Mouse (Mus musculus): ENCODE results near the gene Ank3.
"Not testable (repeated sequence)": the region's sequence is repeated elsewhere in the genome, so short reads cannot be mapped to it uniquely, and the experiment has no call there.

Gene Ank3

GRCm38 (mm10) chr10:69398763-69399590, at the start of gene Ank3:
TSS of gene Ank3 (plus strand) at chr10:69398773.
- DNase-seq (ENCODE audit: low spot score in 2 of 2), result peak; percentile 35 to 61

- no peak for DNase-seq (ENCODE audit: low spot score in 2 of 2)
These were observed 47.3 kb upstream of the Ank3 start for GRCm38 (mm10) chr10:69351071-69351841.

- DNase-seq (ENCODE audit: low spot score in 2 of 2), result no peak
These were observed 46.7 kb upstream of the Ank3 start for GRCm38 (mm10) chr10:69351842-69352211.

GRCm38 (mm10) chr10:69352212-69353085, 46.1 kb upstream of the Ank3 start, which contains the start of gene Cdk1:
TSS of gene Cdk1 (minus strand) at chr10:69352938.
- peak; percentile 93 to 95 for DNase-seq (ENCODE audit: low spot score in 2 of 2)

- not testable (repeated sequence) for DNase-seq (ENCODE audit: low spot score in 2 of 2)
These were observed 45.5 kb upstream of the Ank3 start for GRCm38 (mm10) chr10:69353086-69353479.

- DNase-seq (ENCODE audit: low spot score in 2 of 2), result no peak
These were observed 38.9 kb upstream of the Ank3 start for GRCm38 (mm10) chr10:69359666-69360065.

- no peak for DNase-seq (ENCODE audit: low spot score in 2 of 2)
These were observed 32.4 kb upstream of the Ank3 start for GRCm38 (mm10) chr10:69366208-69366607.

- no peak for DNase-seq (ENCODE audit: low spot score in 2 of 2)
These were observed 31.6 kb upstream of the Ank3 start for GRCm38 (mm10) chr10:69366877-69367387.

GRCm38 (mm10) chr10:69369321-69369720, 29.3 kb upstream of the Ank3 start:
- DNase-seq (ENCODE audit: low spot score in 2 of 2), result no peak

- DNase-seq (ENCODE audit: low spot score in 2 of 2), result peak in 1 of 2 experiments; percentile 19
These were observed 27.1 kb upstream of the Ank3 start for GRCm38 (mm10) chr10:69371441-69371840.

GRCm38 (mm10) chr10:69372061-69372460, 26.5 kb upstream of the Ank3 start:
- DNase-seq (ENCODE audit: low spot score in 2 of 2), result no peak

- no peak for DNase-seq (ENCODE audit: low spot score in 2 of 2)
These were observed 24.6 kb upstream of the Ank3 start for GRCm38 (mm10) chr10:69373796-69374550.

- DNase-seq (ENCODE audit: low spot score in 2 of 2), result no peak
These were observed 23.4 kb upstream of the Ank3 start for GRCm38 (mm10) chr10:69375154-69375553.

GRCm38 (mm10) chr10:69383186-69383585, 15.4 kb upstream of the Ank3 start:
- DNase-seq (ENCODE audit: low spot score in 2 of 2), result no peak

- DNase-seq (ENCODE audit: low spot score in 2 of 2), result no peak
These were observed 13.9 kb upstream of the Ank3 start for GRCm38 (mm10) chr10:69384640-69385039.

GRCm38 (mm10) chr10:69385136-69385535, 13.4 kb upstream of the Ank3 start:
- no peak for DNase-seq (ENCODE audit: low spot score in 2 of 2)

GRCm38 (mm10) chr10:69386767-69387166, 11.8 kb upstream of the Ank3 start:
- no peak for DNase-seq (ENCODE audit: low spot score in 2 of 2)

GRCm38 (mm10) chr10:69389511-69389910, 9.1 kb upstream of the Ank3 start:
- no peak for DNase-seq (ENCODE audit: low spot score in 2 of 2)

- no peak for DNase-seq (ENCODE audit: low spot score in 2 of 2)
These were observed 293 bp upstream of the Ank3 start for GRCm38 (mm10) chr10:69398197-69398762.

GRCm38 (mm10) chr10:69399814-69400385, 1.3 kb downstream of the Ank3 start:
- no peak for DNase-seq (ENCODE audit: low spot score in 2 of 2)
